ENCODE assay signal across 7 mouse cellular contexts in genomic region chr3:143742786-143743571, GRCm38 (mm10).
A peak's percentile ranks its signal among the peaks of the same experiment; 100 is the strongest.
DNase-seq lines count a peak whose midpoint lies in the region; ATAC-seq lines count a peak whose summit lies in the region.

No protein-coding gene starts in this region.

- no peaks in the 10 kb centered on the region for H3K36me3 ChIP-seq in liver, embryonic 15.5 days (replicated peaks)

- H3K27me3 ChIP-seq in liver, embryonic 15.5 days, result no peaks in the 10 kb centered on the region

- H3K9ac ChIP-seq in liver, embryonic 15.5 days, result no peak overlapping the region

- peak; percentile 51 for ATAC-seq in liver, embryonic 15.5 days (ENCODE audit: insufficient read depth)

- H3K9me3 ChIP-seq in liver, embryonic 15.5 days (replicated peaks), result no peaks in the 10 kb centered on the region

- H3K4me3 ChIP-seq in liver, embryonic 15.5 days (replicated peaks), result peak overlapping the region; percentile 17

- H3K4me2 ChIP-seq in liver, embryonic 15.5 days, result peak overlapping the region; percentile 32

- no peak overlapping the region for H3K27ac ChIP-seq in liver, embryonic 15.5 days (replicated peaks)

- no peaks in the 10 kb centered on the region for H3K4me1 ChIP-seq in liver, embryonic 15.5 days (replicated peaks)

- DNase-seq in urinary bladder, adult 2 months (ENCODE audit: low spot score), result peak; percentile 24
- DNase-seq in urinary bladder, postnatal 25 days (ENCODE audit: low spot score), result no peak
- DNase-seq in kidney, adult 9 months, result peak; percentile 49
- DNase-seq in T-cell, adult 2 months (ENCODE audit: low spot score), result no peak
- DNase-seq in thymus, postnatal 10 days (ENCODE audit: low spot score in 2 of 2), result no peak
- DNase-seq in spleen, postnatal 14 days (ENCODE audit: low spot score in 2 of 2), result no peak

- 51% methylated on average over 17 of the region's 17 CpGs for WGBS in liver, embryonic 15.5 days (ENCODE audit: insufficient replicate concordance)

Comparison
In these comparisons a context has a peak if more than half of its experiments do, and no peak if none do; other contexts are left out.
1. DNase-seq: peak in urinary bladder, adult 2 months (single experiment) and kidney, adult 9 months (single experiment); none in urinary bladder, postnatal 25 days (single experiment), T-cell, adult 2 months (single experiment), thymus, postnatal 10 days (0 of 2) and spleen, postnatal 14 days (0 of 2).